Mouse (Mus musculus): ENCODE measurements around the gene Gm10322. TPM values are rescaled to one million over a fixed set of nuclear protein-coding genes. Genes with fewer than 3 reads are reported as not detected.

The Gm10322 gene
- polyA plus RNA-seq, 1 experiment from 2014 or later: 0.64 TPM

DNA sequence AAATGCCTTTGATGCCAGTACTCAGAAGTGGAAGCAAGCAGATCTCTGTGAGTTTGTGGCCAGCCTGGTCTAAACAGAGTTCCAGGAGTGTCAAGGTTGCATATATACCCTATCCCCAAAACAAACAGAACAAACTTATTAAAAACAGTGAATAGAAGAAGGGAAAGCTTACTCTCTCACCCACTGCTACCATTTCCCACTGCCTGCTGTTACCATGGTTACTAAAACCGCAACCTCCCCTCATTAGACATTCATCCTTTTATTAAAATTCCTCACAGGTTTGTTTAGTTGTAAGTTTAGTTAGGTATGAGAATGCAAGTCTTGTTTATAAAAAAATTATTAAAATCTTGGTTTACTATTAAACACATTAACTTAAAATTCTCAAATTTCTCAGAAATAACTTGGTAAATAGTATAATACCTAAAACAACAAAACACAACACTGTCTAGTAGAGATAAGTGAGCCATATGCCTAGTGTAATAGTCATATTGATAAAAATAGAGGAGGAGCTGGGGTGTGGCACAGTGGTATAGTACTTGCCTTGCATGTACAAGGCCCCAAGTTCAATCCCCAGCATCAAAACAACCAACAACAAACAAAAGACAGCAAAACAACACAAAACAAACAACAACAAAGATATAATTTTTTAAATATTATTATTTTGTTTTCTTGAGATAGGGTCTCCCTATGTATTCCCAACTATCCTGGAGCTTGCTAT, 33.9 kb upstream of the Gm10322 start:
- no peak for ATAC-seq (ENCODE audit: low FRiP score)
- no peak overlapping the region for H3K9ac ChIP-seq
- H3K4me3 ChIP-seq: no peak overlapping the region
- H3K4me1 ChIP-seq (replicated peaks): peaks cover 15% of the 10 kb centered on the region
- no peaks in the 10 kb centered on the region for H3K9me3 ChIP-seq
- WGBS: 48% methylated on average over 1 of the region's 1 CpGs
- no peak overlapping the region for H3K4me2 ChIP-seq
- no peaks in the 10 kb centered on the region for H3K27me3 ChIP-seq
- no peaks in the 10 kb centered on the region for H3K36me3 ChIP-seq
- no peak overlapping the region for H3K27ac ChIP-seq

DNA sequence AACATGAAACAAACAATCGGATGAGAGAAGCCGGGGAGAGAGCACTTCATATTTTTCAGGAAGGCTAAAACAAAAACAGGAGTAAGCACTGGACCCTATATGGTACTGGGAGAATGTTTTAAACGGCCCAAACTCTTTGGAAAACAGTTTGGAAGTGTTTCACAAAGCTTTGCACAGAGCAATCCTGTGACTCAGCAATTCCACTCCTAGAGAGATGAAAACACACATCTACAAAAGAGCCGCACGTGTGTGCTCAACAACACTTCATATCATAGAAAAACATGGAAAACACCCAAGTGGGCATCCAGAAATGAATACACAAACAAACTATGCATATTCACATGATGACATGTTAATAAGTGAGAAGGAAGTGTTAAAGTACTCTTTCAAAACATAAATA, 30.2 kb upstream of the Gm10322 start:
- no peaks in the 10 kb centered on the region for H3K9me3 ChIP-seq
- H3K9ac ChIP-seq: no peak overlapping the region
- no peak overlapping the region for H3K4me3 ChIP-seq
- no peak overlapping the region for H3K27ac ChIP-seq
- no peaks in the 10 kb centered on the region for H3K4me1 ChIP-seq (replicated peaks)
- ATAC-seq (ENCODE audit: low FRiP score): no peak
- WGBS: 94% methylated on average over 5 of the region's 5 CpGs
- H3K4me2 ChIP-seq: no peak overlapping the region
- H3K27me3 ChIP-seq: no peaks in the 10 kb centered on the region
- H3K36me3 ChIP-seq: no peaks in the 10 kb centered on the region

DNA sequence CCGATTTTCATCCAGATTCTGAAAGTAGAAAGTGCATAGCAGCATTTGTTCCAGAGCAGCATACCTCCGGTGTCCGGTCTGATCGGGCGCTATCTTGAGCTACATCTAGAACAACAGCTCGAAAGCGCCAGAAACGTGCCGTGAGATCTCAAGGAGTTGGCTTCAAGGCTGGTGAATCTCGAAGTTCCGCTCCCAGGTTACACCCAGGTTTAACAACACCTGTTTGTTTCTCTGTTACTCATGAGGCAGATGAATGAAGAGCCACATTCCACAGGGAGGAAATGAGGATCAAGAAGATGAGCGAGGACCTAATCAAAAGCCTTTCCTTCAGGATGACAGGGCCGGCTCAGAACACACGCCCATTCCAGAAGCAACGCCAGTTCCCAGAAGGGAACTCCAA, 29.0 kb upstream of the Gm10322 start:
- Histone ChIP-seq H3K9ac (no peak overlapping the region), H3K27me3 (no peaks in the 10 kb centered on the region), H3K4me2 (no peak overlapping the region), H3K9me3 (no peaks in the 10 kb centered on the region), H3K36me3 (no peaks in the 10 kb centered on the region), H3K27ac (no peak overlapping the region), H3K4me1 (replicated peaks) (no peaks in the 10 kb centered on the region), H3K4me3 (no peak overlapping the region)
- ATAC-seq (ENCODE audit: low FRiP score): no peak
- WGBS: 94% methylated on average over 15 of the region's 15 CpGs

DNA sequence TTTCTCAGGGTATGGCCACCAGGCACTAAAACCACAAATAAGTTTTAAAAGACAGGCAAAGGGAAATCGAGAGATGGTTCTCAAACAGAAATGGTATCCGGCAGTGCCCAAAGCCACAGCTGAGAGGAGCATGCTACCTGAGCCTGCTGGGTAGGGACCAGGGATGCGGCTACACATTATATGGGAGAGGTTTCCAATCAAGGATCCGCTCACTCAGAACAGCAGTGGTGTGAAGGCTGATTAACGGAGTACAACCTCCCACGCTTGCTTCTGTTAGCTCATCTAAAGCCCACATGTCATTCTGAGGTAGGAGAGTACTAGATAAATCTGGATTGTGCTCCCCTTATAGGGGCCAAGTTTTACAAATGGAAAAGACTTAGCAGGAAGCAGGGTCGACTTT, 27.7 kb upstream of the Gm10322 start:
- no peak overlapping the region for H3K4me2 ChIP-seq
- no peaks in the 10 kb centered on the region for H3K36me3 ChIP-seq
- WGBS: 89% methylated on average over 7 of the region's 7 CpGs
- H3K27ac ChIP-seq: no peak overlapping the region
- no peaks in the 10 kb centered on the region for H3K9me3 ChIP-seq
- H3K27me3 ChIP-seq: no peaks in the 10 kb centered on the region
- ATAC-seq (ENCODE audit: low FRiP score): no peak
- no peak overlapping the region for H3K9ac ChIP-seq
- H3K4me1 ChIP-seq (replicated peaks): no peaks in the 10 kb centered on the region
- no peak overlapping the region for H3K4me3 ChIP-seq

DNA sequence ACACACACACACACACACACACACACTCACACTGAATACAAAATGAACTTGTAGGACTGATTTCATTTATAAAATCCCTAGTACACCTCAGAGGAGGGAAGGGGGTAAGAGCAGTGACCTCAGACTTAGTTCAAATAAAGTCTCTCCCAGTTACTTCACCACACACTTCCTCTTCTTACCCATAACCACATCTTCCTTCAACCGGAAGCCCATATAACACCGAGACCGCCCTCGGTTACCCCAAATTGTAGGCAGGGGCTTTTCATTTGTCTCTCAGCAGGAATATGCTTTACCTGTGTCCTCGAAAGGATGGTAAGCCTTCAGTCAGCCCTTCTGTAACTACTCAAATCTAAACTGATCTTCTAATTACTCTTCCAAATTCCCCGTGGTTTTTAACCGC, 26.4 kb upstream of the Gm10322 start:
- H3K4me1 ChIP-seq (replicated peaks): no peaks in the 10 kb centered on the region
- ATAC-seq (ENCODE audit: low FRiP score): no peak
- H3K27me3 ChIP-seq: no peaks in the 10 kb centered on the region
- H3K36me3 ChIP-seq: no peaks in the 10 kb centered on the region
- H3K9me3 ChIP-seq: no peaks in the 10 kb centered on the region
- H3K27ac ChIP-seq: no peak overlapping the region
- H3K4me2 ChIP-seq: no peak overlapping the region
- WGBS: 92% methylated on average over 7 of the region's 7 CpGs
- no peak overlapping the region for H3K4me3 ChIP-seq
- no peak overlapping the region for H3K9ac ChIP-seq

DNA sequence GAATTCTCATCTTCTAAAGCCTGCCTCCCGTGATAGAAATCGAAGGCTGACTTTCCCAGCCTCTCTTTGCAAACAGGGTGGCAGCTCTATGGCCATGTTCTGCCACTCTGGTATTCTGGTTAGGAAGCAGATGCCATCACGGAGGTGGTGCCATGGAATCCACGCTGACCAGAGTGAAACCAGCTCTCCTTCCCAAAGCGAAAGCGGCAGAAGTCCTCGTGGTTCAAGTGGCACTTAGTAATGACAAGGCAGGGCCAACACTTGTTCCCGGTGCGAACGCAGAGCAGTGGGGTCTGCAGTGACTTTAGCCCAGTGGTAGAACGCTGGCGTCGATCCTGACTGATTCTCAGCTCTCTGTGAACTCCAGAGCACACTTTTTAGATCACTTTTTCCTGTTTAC, 26.0 kb upstream of the Gm10322 start:
- Histone ChIP-seq H3K4me2 (no peak overlapping the region), H3K4me1 (replicated peaks) (no peaks in the 10 kb centered on the region), H3K27ac (no peak overlapping the region), H3K36me3 (no peaks in the 10 kb centered on the region), H3K9me3 (no peaks in the 10 kb centered on the region), H3K27me3 (no peaks in the 10 kb centered on the region), H3K4me3 (no peak overlapping the region), H3K9ac (no peak overlapping the region)
- ATAC-seq (ENCODE audit: low FRiP score): no peak
- 93% methylated on average over 13 of the region's 13 CpGs for WGBS

DNA sequence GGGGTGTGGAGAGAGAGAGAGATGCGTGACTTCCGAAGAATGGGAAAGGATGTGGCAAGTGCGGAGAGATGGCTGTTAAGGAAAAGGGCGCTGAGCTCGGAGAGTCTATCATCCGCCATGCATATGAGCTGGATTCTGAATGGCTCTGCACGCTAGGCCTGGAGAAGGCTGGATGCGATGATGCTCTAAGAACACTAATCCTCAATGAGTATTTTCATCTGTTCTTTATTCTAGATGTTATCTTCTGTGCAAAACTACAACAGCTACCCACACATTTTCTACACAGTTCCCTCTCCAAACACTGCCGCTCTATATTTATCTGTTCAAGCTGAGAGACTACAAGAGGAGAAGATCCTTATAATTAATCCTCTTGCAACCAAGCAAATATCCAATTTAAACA, 25.3 kb upstream of the Gm10322 start:
- H3K4me1 ChIP-seq (replicated peaks): no peaks in the 10 kb centered on the region
- H3K36me3 ChIP-seq: no peaks in the 10 kb centered on the region
- no peak for ATAC-seq (ENCODE audit: low FRiP score)
- H3K4me2 ChIP-seq: no peak overlapping the region
- H3K9ac ChIP-seq: no peak overlapping the region
- no peak overlapping the region for H3K4me3 ChIP-seq
- no peaks in the 10 kb centered on the region for H3K27me3 ChIP-seq
- WGBS: 94% methylated on average over 9 of the region's 9 CpGs
- H3K27ac ChIP-seq: no peak overlapping the region
- no peaks in the 10 kb centered on the region for H3K9me3 ChIP-seq

DNA sequence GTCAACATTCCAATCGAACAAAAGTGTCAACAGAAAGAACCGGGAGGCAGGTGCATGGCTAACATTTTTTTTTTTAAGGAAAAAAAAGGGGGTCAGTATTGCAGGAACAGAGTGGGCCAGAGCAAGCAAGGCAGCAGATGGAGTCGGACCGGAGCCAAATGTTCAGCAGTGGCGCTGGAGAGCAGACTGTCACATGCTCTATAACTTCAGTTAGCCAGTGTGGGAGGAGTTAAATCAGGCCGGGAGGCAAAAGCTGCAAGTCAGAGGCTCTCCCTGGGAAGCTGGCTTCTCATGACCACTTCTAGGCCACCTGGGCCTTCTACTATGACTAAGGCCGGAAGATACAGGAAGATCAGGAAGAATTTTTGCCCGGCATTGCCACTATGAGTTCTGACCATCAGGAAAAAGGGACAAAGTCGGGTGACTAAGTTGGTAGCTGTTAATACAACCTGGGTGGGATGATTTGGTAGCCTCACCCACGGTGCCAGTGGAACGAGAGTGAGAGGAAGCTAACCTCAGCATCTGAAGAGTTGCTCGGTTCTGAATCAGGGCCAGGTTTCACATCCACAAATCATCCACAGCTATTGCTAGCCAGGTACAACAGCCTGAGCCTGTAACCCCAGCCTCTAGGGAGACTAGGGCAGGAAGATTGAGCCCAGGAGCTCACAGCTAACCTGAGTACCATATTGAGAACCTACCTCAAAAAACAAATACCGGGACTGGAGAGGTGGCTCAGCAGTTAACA, 21.9 kb upstream of the Gm10322 start:
- no peaks in the 10 kb centered on the region for H3K27me3 ChIP-seq
- no peaks in the 10 kb centered on the region for H3K9me3 ChIP-seq
- no peak overlapping the region for H3K27ac ChIP-seq
- no peak for ATAC-seq (ENCODE audit: low FRiP score)
- no peaks in the 10 kb centered on the region for H3K4me1 ChIP-seq (replicated peaks)
- 88% methylated on average over 13 of the region's 13 CpGs for WGBS
- no peaks in the 10 kb centered on the region; the same call in 1 of the 2 replicates for H3K36me3 ChIP-seq
- no peak overlapping the region for H3K4me2 ChIP-seq
- H3K4me3 ChIP-seq: no peak overlapping the region
- H3K9ac ChIP-seq: no peak overlapping the region

DNA sequence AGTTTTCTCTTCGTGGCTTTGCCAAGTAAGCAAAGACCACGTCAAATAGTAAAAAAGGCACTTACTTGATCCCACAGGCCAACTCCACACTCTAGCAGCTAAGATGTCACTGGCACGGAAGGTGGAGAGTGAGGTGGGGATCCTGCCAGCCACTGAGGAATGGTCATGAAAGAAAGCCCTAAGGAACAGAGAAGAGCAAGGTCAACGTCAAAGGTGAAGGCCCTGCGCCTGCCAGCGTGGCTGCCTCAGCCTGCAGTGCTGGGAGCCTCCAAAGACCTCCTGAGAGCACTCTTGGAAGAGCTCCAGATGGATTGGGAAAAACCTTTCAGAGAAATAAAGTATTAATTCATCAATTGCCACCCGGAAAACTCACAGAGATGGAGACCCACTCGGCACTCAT, 15.3 kb upstream of the Gm10322 start:
- Histone ChIP-seq H3K36me3 (no peaks in the 10 kb centered on the region; the same call in 1 of the 2 replicates), H3K27me3 (no peaks in the 10 kb centered on the region), H3K27ac (no peak overlapping the region), H3K4me2 (no peak overlapping the region), H3K9me3 (no peaks in the 10 kb centered on the region), H3K9ac (no peak overlapping the region), H3K4me3 (no peak overlapping the region), H3K4me1 (replicated peaks) (peaks cover 16% of the 10 kb centered on the region; the same call in 1 of the 2 replicates)
- no peak for ATAC-seq (ENCODE audit: low FRiP score)
- WGBS: 84% methylated on average over 8 of the region's 8 CpGs

DNA sequence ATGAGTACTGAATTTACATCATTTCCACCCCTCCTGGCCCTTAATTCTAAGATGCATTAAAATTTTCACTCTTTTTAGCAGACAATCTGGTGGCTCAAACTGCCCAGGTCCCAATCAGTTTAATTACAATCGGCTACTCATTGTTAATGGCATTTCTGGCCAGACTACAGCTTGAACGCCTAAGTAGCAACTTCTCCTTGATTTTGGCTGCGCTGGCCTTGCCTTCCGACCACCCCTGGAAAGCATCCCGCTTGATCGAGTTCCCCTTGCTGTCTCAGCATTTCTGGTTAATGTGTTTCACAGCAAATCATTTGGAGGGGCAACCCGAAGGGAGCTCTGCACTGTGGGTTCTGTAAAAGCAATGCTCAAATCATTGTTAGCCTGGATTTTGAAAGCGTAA, 13.8 kb upstream of the Gm10322 start:
- Histone ChIP-seq H3K9ac (no peak overlapping the region), H3K4me3 (no peak overlapping the region), H3K36me3 (no peaks in the 10 kb centered on the region; the same call in 1 of the 2 replicates), H3K4me2 (no peak overlapping the region), H3K27ac (peak overlapping the region; percentile 62), H3K9me3 (no peaks in the 10 kb centered on the region), H3K27me3 (no peaks in the 10 kb centered on the region), H3K4me1 (replicated peaks) (peaks cover 16% of the 10 kb centered on the region; the same call in 1 of the 2 replicates)
- WGBS: 64% methylated on average over 8 of the region's 8 CpGs
- no peak for ATAC-seq (ENCODE audit: low FRiP score)

DNA sequence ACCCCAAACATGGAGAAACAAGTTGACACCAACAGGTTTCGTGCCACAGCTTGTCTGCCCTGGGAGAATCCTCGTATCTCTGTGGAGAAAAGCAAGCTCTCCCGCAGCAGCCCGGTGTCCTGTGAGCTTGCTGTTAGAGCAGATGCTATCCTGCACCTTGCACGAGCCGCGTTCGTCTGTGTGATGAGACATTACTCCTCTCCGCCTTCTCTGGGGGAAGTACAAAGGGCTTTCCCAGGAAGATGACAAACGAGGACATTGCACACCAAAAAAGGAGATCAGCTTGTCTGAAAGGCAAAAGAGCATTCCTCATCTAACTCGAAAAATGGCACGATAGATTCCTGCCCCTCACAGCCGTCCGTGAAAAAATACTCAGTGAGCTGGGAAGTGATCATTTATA, 13.0 kb upstream of the Gm10322 start:
- WGBS: 60% methylated on average over 14 of the region's 14 CpGs
- no peak overlapping the region for H3K4me2 ChIP-seq
- no peak for ATAC-seq (ENCODE audit: low FRiP score)
- H3K27me3 ChIP-seq: no peaks in the 10 kb centered on the region
- peak overlapping the region; percentile 35; the same call in 1 of the 2 replicates for H3K27ac ChIP-seq
- H3K9me3 ChIP-seq: no peaks in the 10 kb centered on the region
- H3K36me3 ChIP-seq: no peaks in the 10 kb centered on the region
- peaks cover 16% of the 10 kb centered on the region; the same call in 1 of the 2 replicates for H3K4me1 ChIP-seq (replicated peaks)
- no peak overlapping the region for H3K4me3 ChIP-seq
- 0 out of 2 replicates have a peak overlapping the region, but pooled peaks have one; percentile 6 for H3K9ac ChIP-seq

DNA sequence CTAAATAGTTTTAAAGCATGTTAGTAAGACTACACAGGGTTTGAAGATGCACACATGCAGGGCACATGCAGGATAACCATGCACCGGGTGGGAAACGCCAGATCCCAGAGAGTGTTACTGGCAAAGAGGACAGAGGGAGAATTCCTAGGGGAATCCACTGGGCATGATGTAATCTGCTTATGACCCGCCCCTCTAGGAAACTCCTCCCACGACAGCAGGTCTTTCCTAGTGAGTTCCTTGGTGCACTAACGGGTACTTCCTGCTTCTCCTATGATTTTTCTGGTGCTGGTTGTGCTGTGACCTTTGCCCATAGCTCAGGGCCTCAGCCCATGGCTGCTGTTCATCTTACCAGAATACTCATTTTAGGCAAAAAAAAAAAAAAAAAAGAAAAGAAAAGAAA, 12.0 kb upstream of the Gm10322 start:
- Histone ChIP-seq H3K36me3 (no peaks in the 10 kb centered on the region), H3K4me3 (no peak overlapping the region), H3K4me2 (no peak overlapping the region), H3K27me3 (no peaks in the 10 kb centered on the region), H3K9me3 (no peaks in the 10 kb centered on the region), H3K9ac (no peak overlapping the region), H3K4me1 (replicated peaks) (peaks cover 16% of the 10 kb centered on the region; the same call in 1 of the 2 replicates), H3K27ac (no peak overlapping the region)
- no peak for ATAC-seq (ENCODE audit: low FRiP score)
- 60% methylated on average over 5 of the region's 5 CpGs for WGBS

All from hindbrain, embryonic 13.5 days (tissue).